Mouse (Mus musculus) splenic B cell, adult 2 months (primary cell): ENCODE results near the gene Ldhd.

Source experiments
- DNase-seq: peaks from one replicate; pipeline ENCODE4 v3.0.0-alpha.2; 2011; ENCODE audit warnings: low read depth, low spot score
- H3K27me3 ChIP-seq: 2 replicates; pipeline ENCODE4 v1.6.1; 2012; ENCODE audit warnings: mild to moderate bottlenecking, low read length, moderate library complexity, mixed read lengths; ENCODE audit not compliant: control insufficient read depth, poor library complexity, insufficient read depth, severe bottlenecking
- H3K36me3 ChIP-seq: 2 replicates; pipeline ENCODE4 v1.6.1; 2012; ENCODE audit warnings: mild to moderate bottlenecking, low read length, moderate library complexity, mixed read lengths; ENCODE audit not compliant: control insufficient read depth, poor library complexity, insufficient read depth, severe bottlenecking

Gene Ldhd

GRCm38 (mm10) chr8:111594044-111594840 is 35.9 kb downstream of the Ldhd start:
- DNase-seq, result peak; percentile 34
- no peaks in the 10 kb centered on the region for H3K36me3 ChIP-seq
- no peaks in the 10 kb centered on the region for H3K27me3 ChIP-seq

GRCm38 (mm10) chr8:111592390-111592910 is 37.7 kb downstream of the Ldhd start:
- H3K27me3 ChIP-seq, result no peaks in the 10 kb centered on the region
- no peak for DNase-seq
- H3K36me3 ChIP-seq, result no peaks in the 10 kb centered on the region

- DNase-seq, result no peak
- H3K27me3 ChIP-seq, result no peaks in the 10 kb centered on the region
These were observed 39.0 kb downstream of the Ldhd start for GRCm38 (mm10) chr8:111591176-111591575.

DNA sequence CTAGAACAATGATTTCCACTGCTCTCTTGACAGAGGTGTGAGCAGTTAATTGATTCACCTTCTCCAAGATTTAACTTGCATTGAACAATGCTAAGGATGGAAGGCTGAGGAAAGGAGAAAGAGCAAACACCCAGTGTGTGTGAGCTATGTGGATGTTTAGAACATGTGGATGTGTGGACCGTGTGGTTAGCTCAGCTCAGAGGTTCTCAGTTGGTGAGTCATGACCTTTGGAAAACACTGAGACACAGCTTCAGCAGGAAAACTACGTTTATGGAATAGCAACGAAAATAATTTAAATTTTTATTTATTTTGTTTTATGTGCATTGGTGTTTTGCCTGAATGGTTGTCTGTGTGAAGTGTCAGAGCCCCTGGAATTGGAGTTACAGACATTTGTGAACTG is 40.0 kb downstream of the Ldhd start:
- Histone ChIP-seq H3K36me3 (no peaks in the 10 kb centered on the region), H3K27me3 (no peaks in the 10 kb centered on the region)
- DNase-seq, result no peak

More at GRCm38 (mm10) chr8:111591176-111591575, 39.0 kb downstream of the Ldhd start:
- H3K36me3 ChIP-seq, result no peaks in the 10 kb centered on the region

DNA sequence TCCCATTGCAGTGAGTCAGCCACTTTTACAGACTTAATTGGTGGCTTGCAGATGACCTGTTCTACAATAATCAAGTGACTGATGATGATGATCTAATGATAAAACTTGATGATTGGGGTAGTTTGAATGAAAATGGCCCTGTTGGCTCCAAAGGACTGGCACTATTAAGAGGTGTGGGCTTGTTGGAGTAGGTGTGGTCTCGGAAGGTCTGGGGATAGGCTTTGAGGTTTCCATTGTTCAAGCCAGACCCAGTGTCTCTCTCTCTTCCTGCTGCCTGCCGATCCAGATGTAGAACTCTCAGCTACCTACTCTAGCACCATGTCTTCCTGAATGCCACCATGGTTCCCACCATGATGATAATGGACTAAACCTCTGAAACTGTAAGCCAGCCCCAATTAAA is 41.8 kb downstream of the Ldhd start:
- H3K27me3 ChIP-seq, result no peaks in the 10 kb centered on the region
- no peak for DNase-seq
- H3K36me3 ChIP-seq, result no peaks in the 10 kb centered on the region

DNA sequence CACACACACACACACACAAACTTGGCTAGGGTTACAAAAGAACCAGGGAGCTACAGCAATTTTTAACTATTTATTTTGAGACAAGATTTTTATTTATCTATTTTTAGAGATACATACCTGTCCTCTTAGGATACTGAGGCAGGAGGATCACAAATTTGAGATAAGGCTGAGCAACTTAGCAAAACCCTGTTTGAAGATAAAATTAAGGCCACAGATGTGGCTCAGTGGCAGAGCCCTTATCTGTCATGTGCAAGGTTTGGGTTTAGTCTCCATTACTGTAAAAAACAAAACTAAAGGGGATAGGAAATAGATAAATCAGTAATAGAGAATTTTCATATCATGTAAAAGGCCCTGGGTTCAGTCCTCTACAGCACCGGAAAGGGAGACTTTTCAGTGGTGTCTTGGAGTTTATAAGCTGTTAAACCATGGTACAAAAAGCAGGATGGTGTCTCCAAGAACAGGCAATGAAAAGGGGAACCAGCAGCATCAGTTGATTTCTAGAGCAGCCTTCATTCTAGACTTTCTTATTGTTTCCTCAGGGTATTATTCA is 42.6 kb downstream of the Ldhd start:
- no peaks in the 10 kb centered on the region for H3K36me3 ChIP-seq
- H3K27me3 ChIP-seq, result no peaks in the 10 kb centered on the region
- no peak for DNase-seq

DNA sequence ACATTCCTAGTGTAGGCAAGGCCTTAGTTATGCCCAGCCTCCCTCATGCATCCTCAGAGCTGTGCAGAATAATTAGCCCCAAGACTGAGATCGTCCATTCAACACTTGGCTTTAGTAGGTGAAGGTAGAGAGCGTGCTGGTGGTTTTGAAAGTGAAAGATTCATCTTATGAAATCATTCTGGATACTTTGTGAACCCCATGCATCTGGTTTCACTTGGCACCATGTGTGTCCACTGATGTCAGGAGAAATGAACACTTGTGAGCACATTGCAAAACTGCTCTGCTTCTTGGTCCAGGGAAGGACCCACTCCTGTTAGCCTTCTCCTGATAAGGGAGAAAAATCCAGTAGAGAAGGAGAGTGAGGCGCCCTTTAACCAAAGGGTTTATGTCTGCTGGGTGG is 45.2 kb downstream of the Ldhd start:
- no peaks in the 10 kb centered on the region for H3K36me3 ChIP-seq
- DNase-seq, result no peak
- no peaks in the 10 kb centered on the region for H3K27me3 ChIP-seq

- Histone ChIP-seq H3K36me3 (no peaks in the 10 kb centered on the region), H3K27me3 (no peaks in the 10 kb centered on the region)
- no peak for DNase-seq
These were observed 47.8 kb downstream of the Ldhd start for GRCm38 (mm10) chr8:111582386-111582785.

- Histone ChIP-seq H3K36me3 (no peaks in the 10 kb centered on the region), H3K27me3 (no peaks in the 10 kb centered on the region)
- no peak for DNase-seq
These were observed 49.9 kb downstream of the Ldhd start for GRCm38 (mm10) chr8:111580306-111580705.

DNA sequence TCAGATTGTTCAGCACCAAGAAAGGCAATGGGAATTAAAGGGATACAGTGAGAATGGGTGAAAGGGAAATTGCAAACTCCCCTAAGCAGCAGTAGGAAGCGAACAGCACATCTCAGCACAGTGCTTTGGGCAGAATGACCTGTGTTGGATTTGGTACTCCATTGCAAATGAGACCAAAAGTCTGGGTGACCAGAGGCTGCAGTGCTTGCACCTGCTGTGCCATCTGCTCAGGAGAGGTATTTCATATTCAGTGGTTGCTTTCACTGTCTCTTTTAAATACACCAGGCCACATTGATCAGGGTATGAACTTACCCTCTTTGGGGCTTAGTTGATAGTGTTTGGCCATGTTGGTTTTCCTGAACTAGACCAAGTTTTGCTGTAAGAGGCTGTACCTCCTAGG is 50.9 kb downstream of the Ldhd start:
- DNase-seq, result no peak
- Histone ChIP-seq H3K27me3 (no peaks in the 10 kb centered on the region), H3K36me3 (no peaks in the 10 kb centered on the region)

- Histone ChIP-seq H3K27me3 (no peaks in the 10 kb centered on the region), H3K36me3 (no peaks in the 10 kb centered on the region)
- no peak for DNase-seq
These were observed 52.2 kb downstream of the Ldhd start for GRCm38 (mm10) chr8:111577880-111578533.

DNA sequence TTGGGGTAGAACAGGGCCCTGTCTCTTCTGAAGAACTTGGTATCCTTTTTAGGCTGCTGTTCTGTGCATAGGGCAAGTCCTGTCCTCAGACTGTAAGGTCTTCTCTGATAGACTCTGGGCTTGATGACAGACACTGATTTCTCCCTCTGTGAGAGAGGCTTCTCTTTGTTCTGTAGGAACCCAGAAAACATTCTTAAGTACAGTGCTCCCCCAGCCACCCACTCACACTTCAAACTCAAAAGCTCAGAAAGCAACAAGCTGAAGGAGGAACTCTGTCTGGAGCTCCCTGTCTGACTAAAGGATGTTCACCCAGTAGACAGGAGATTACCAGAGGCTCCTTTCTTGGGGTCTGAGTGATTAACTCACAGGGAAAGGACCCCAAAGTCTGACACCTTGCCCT is 53.7 kb downstream of the Ldhd start:
- Histone ChIP-seq H3K27me3 (no peaks in the 10 kb centered on the region), H3K36me3 (no peaks in the 10 kb centered on the region)
- DNase-seq, result no peak

DNA sequence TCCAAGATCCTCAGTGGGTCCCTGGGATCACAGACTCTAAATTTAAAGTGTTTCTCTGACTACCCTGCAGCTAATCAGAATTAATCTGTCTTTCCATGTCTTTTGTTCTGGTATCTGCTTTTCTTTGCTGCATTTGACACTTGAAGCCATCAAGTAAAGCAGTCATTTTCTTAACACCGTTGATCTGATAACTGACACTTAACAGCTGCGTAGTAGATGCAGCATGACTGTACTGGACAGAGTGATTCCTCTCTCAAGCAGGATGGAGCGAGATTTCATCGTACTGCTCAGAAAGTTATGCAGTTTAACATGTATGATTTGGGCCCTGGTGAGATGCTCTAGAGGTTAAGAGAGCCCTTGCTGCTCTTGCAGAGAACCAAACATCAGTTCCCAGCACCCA is 54.7 kb downstream of the Ldhd start:
- no peaks in the 10 kb centered on the region for H3K36me3 ChIP-seq
- DNase-seq, result no peak
- no peaks in the 10 kb centered on the region for H3K27me3 ChIP-seq

- no peak for DNase-seq
- H3K27me3 ChIP-seq, result no peaks in the 10 kb centered on the region
- no peaks in the 10 kb centered on the region for H3K36me3 ChIP-seq
These were observed 56.2 kb downstream of the Ldhd start for GRCm38 (mm10) chr8:111574016-111574415.
